ENCODE assay signal across 19 mouse cellular contexts in the genomic region with DNA sequence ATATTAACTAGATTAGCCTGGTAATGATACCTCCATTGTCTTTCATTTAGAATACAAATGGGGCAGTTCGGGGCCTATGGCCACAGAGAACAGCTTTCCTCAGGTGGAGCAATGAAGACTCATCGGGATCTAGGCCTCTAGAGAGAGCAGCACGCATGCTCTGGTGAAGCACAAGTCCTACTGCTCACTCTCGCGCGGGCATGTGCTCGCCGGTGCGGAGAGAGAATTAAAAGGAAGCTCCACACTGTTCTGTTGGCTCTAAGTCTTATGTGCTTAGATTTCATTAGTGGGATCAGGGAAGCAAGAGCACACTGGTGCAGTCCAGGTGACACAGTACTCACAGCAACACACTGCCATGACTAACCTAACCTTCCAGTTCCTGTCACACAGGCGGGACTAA. TPM values are rescaled to one million over a fixed set of nuclear protein-coding genes. Genes with fewer than 3 reads are reported as not detected.
DNase-seq lines count a peak whose midpoint lies in the region; ATAC-seq and TF ChIP-seq lines count a peak whose summit lies in the region.
"Had no signal": no experiment of that assay in that cellular context is flagged by ENCODE, and none has a peak within 500 bp of the region (broad histone marks: within the 10 kb centered on the region; RNA-seq: fewer than 3 reads in every experiment).

No protein-coding gene starts in this region.

- H3K4me3 ChIP-seq in forebrain, embryonic 15.5 days, result no peak overlapping the region
- H3K4me3 ChIP-seq in forebrain, embryonic 16.5 days (replicated peaks; ENCODE audit: low read length), result no peak overlapping the region
- H3K4me3 ChIP-seq in neural tube, embryonic 13.5 days, result no peak overlapping the region
- no peak overlapping the region for H3K4me3 ChIP-seq in hindbrain, postnatal 0 days (ENCODE audit: low read length)
- no peak overlapping the region for H3K4me3 ChIP-seq in liver, embryonic 11.5 days (ENCODE audit: low read depth, low read length)
- H3K4me3 ChIP-seq in limb, embryonic 10.5 days, result no peak overlapping the region
- H3K4me3 ChIP-seq: embryonic facial prominence, embryonic 12.5 days; gastrocnemius, adult 2 months; midbrain, embryonic 12.5 days; myocyte had no signal

- TF ChIP-seq CTCF in hindbrain, postnatal 0 days (IDR thresholded peaks at IDR 0.05; ENCODE audit: low read depth), result no peak

- peaks cover 9% of the 10 kb centered on the region; the same call in 1 of the 2 replicates for H3K4me1 ChIP-seq in forebrain, embryonic 15.5 days
- H3K4me1 ChIP-seq in forebrain, embryonic 16.5 days (replicated peaks; ENCODE audit: control insufficient read depth, insufficient read depth, low read length), result peaks cover 7% of the 10 kb centered on the region; the same call in 1 of the 2 replicates
- H3K4me1 ChIP-seq in neural tube, embryonic 13.5 days (replicated peaks), result peaks cover 29% of the 10 kb centered on the region
- H3K4me1 ChIP-seq in hindbrain, postnatal 0 days (ENCODE audit: insufficient read depth, low read length), result peaks cover 5% of the 10 kb centered on the region; the same call in 1 of the 2 replicates
- H3K4me1 ChIP-seq in liver, embryonic 11.5 days (replicated peaks; ENCODE audit: control insufficient read depth, insufficient read depth, low read length), result no peaks in the 10 kb centered on the region
- H3K4me1 ChIP-seq in limb, embryonic 10.5 days, result no peaks in the 10 kb centered on the region
- H3K4me1 ChIP-seq: embryonic facial prominence, embryonic 12.5 days; midbrain, embryonic 12.5 days had no signal

- ATAC-seq in forebrain, embryonic 15.5 days (replicated peaks), result no peak
- ATAC-seq in forebrain, embryonic 16.5 days, result no peak
- ATAC-seq in neural tube, embryonic 13.5 days (ENCODE audit: low read depth), result 0 out of 2 replicates have a peak, but pooled peaks have one; percentile 19
- 0 out of 2 replicates have a peak, but pooled peaks have one; percentile 43 for ATAC-seq in hindbrain, postnatal 0 days
- ATAC-seq in liver, embryonic 11.5 days (replicated peaks; ENCODE audit: low FRiP score), result no peak
- ATAC-seq: forebrain, postnatal 0 days had no signal

- H3K9me3 ChIP-seq in forebrain, embryonic 15.5 days, result no peaks in the 10 kb centered on the region
- no peaks in the 10 kb centered on the region for H3K9me3 ChIP-seq in forebrain, embryonic 16.5 days (ENCODE audit: control insufficient read depth, low read length)
- no peaks in the 10 kb centered on the region for H3K9me3 ChIP-seq in neural tube, embryonic 13.5 days
- no peaks in the 10 kb centered on the region for H3K9me3 ChIP-seq in hindbrain, postnatal 0 days (ENCODE audit: low read length)
- no peaks in the 10 kb centered on the region for H3K9me3 ChIP-seq in liver, embryonic 11.5 days (ENCODE audit: control insufficient read depth, low read length)
- no peaks in the 10 kb centered on the region for H3K9me3 ChIP-seq in limb, embryonic 10.5 days (replicated peaks)
- H3K9me3 ChIP-seq: embryonic facial prominence, embryonic 12.5 days; midbrain, embryonic 12.5 days had no signal

- H3K36me3 ChIP-seq in forebrain, embryonic 15.5 days, result no peaks in the 10 kb centered on the region
- H3K36me3 ChIP-seq in forebrain, embryonic 16.5 days (ENCODE audit: control insufficient read depth, insufficient read depth), result no peaks in the 10 kb centered on the region
- H3K36me3 ChIP-seq in neural tube, embryonic 13.5 days, result peaks cover 6% of the 10 kb centered on the region
- no peaks in the 10 kb centered on the region for H3K36me3 ChIP-seq in hindbrain, postnatal 0 days (ENCODE audit: insufficient read depth, low read length)
- H3K36me3 ChIP-seq in liver, embryonic 11.5 days (ENCODE audit: control insufficient read depth, insufficient read depth, low read length), result no peaks in the 10 kb centered on the region
- H3K36me3 ChIP-seq in limb, embryonic 10.5 days, result peaks cover 6% of the 10 kb centered on the region; the same call in 1 of the 2 replicates
- H3K36me3 ChIP-seq: midbrain, embryonic 12.5 days had no signal

- 90% methylated on average over 10 of the region's 10 CpGs for WGBS in forebrain, embryonic 15.5 days
- WGBS in forebrain, embryonic 16.5 days, result 84% methylated on average over 10 of the region's 10 CpGs
- WGBS in neural tube, embryonic 13.5 days, result 70% methylated on average over 10 of the region's 10 CpGs
- 56% methylated on average over 10 of the region's 10 CpGs for WGBS in hindbrain, postnatal 0 days
- WGBS in liver, embryonic 11.5 days, result 94% methylated on average over 10 of the region's 10 CpGs
- 94% methylated on average over 10 of the region's 10 CpGs for WGBS in limb, embryonic 10.5 days

- no peak overlapping the region for H3K4me2 ChIP-seq in forebrain, embryonic 15.5 days (replicated peaks)
- no peak overlapping the region for H3K4me2 ChIP-seq in forebrain, embryonic 16.5 days (ENCODE audit: low read length)
- no peak overlapping the region for H3K4me2 ChIP-seq in neural tube, embryonic 13.5 days
- H3K4me2 ChIP-seq in hindbrain, postnatal 0 days (ENCODE audit: low read depth, low read length), result no peak overlapping the region
- no peak overlapping the region for H3K4me2 ChIP-seq in liver, embryonic 11.5 days
- H3K4me2 ChIP-seq: embryonic facial prominence, embryonic 12.5 days; midbrain, embryonic 12.5 days had no signal

- DNase-seq in neural tube, embryonic 10.5 days (ENCODE audit: extremely low spot score, low spot score), result no peak
- DNase-seq in hindbrain, postnatal 0 days (ENCODE audit: low spot score), result peak; percentile 40
- no peak for DNase-seq in liver, embryonic 11.5 days (ENCODE audit: low spot score)
- no peak for DNase-seq in limb, embryonic 10.5 days (ENCODE audit: low spot score)
- no peak for DNase-seq in kidney, adult 9 months
- DNase-seq: forebrain, postnatal 0 days; gastrocnemius, adult 2 months; heart, adult 18-20 months; kidney, adult 2 months; liver; lung, adult 2 months; lung, postnatal 4 days; thymus, postnatal 4 days had no signal

- no peak overlapping the region for H3K9ac ChIP-seq in forebrain, embryonic 15.5 days (replicated peaks)
- no peak overlapping the region for H3K9ac ChIP-seq in forebrain, embryonic 16.5 days (replicated peaks; ENCODE audit: low read depth, low read length)
- no peak overlapping the region for H3K9ac ChIP-seq in neural tube, embryonic 13.5 days
- H3K9ac ChIP-seq in hindbrain, postnatal 0 days (replicated peaks; ENCODE audit: low read length), result no peak overlapping the region
- H3K9ac ChIP-seq in liver, embryonic 11.5 days (ENCODE audit: low read depth, low read length), result no peak overlapping the region
- H3K9ac ChIP-seq: embryonic facial prominence, embryonic 12.5 days; forebrain, postnatal 0 days; midbrain, embryonic 12.5 days had no signal

- 0 out of 2 replicates have a peak overlapping the region, but pooled peaks have one; percentile 12 for H3K27ac ChIP-seq in forebrain, embryonic 15.5 days (replicated peaks)
- no peak overlapping the region for H3K27ac ChIP-seq in forebrain, embryonic 16.5 days (ENCODE audit: low read length)
- H3K27ac ChIP-seq in neural tube, embryonic 13.5 days (replicated peaks), result peak overlapping the region; percentile 64
- no peak overlapping the region; the same call in 1 of the 2 replicates for H3K27ac ChIP-seq in hindbrain, postnatal 0 days
- H3K27ac ChIP-seq in liver, embryonic 11.5 days (ENCODE audit: low read depth, low read length), result no peak overlapping the region
- no peak overlapping the region for H3K27ac ChIP-seq in limb, embryonic 10.5 days
- H3K27ac ChIP-seq: embryonic facial prominence, embryonic 12.5 days; gastrocnemius, adult 2 months; midbrain, embryonic 12.5 days had no signal

- no peaks in the 10 kb centered on the region for H3K27me3 ChIP-seq in forebrain, embryonic 15.5 days
- H3K27me3 ChIP-seq in forebrain, embryonic 16.5 days (replicated peaks; ENCODE audit: control insufficient read depth, insufficient read depth, low read length), result no peaks in the 10 kb centered on the region
- H3K27me3 ChIP-seq in neural tube, embryonic 13.5 days, result no peaks in the 10 kb centered on the region
- no peaks in the 10 kb centered on the region for H3K27me3 ChIP-seq in hindbrain, postnatal 0 days (ENCODE audit: insufficient read depth, low read length)
- no peaks in the 10 kb centered on the region for H3K27me3 ChIP-seq in liver, embryonic 11.5 days (replicated peaks; ENCODE audit: control insufficient read depth, insufficient read depth, low read length)
- no peaks in the 10 kb centered on the region for H3K27me3 ChIP-seq in limb, embryonic 10.5 days (ENCODE audit: low read depth, poor library complexity, severe bottlenecking)
- H3K27me3 ChIP-seq: embryonic facial prominence, embryonic 12.5 days; midbrain, embryonic 12.5 days had no signal

RNA-seq across cellular contexts. Expression of a gene that starts 27.1 kb away (rescaled TPM):
- polyA plus RNA-seq in forebrain, embryonic 15.5 days (2015; fragmentation: Nextera tagmentation; extraction: Ambion mirVana), result 130 and 141 TPM in 2 replicates
- polyA plus RNA-seq in forebrain, embryonic 16.5 days (2015; fragmentation: Nextera tagmentation; extraction: Ambion mirVana), result 119 and 123 TPM in 2 replicates
- polyA plus RNA-seq in neural tube, embryonic 13.5 days (2015; fragmentation: Nextera tagmentation; extraction: Ambion mirVana), result 165 and 175 TPM in 2 replicates
- 127 and 179 TPM in 2 replicates for total RNA-seq in hindbrain, postnatal 0 days (2014; rRNA removed)
- polyA plus RNA-seq in hindbrain, postnatal 0 days (2015; fragmentation: Nextera tagmentation; extraction: Ambion mirVana), result 133 and 145 TPM in 2 replicates
- polyA plus RNA-seq in liver, embryonic 11.5 days (2014; fragmentation: Nextera tagmentation; extraction: Ambion mirVana), result 72.5 and 93.9 TPM in 2 replicates
- 94.3 and 102 TPM in 2 replicates for polyA plus RNA-seq in limb, embryonic 10.5 days (2016; fragmentation: Nextera tagmentation; extraction: Ambion mirVana)

Comparison
In these comparisons a context has a peak if more than half of its experiments do, and no peak if none do; other contexts are left out.
1. H3K27ac ChIP-seq: peak in forebrain, embryonic 15.5 days (single experiment) and neural tube, embryonic 13.5 days (single experiment); none in forebrain, embryonic 16.5 days (single experiment), hindbrain, postnatal 0 days (single experiment), liver, embryonic 11.5 days (single experiment) and limb, embryonic 10.5 days (single experiment).
2. ATAC-seq: peak in neural tube, embryonic 13.5 days (single experiment) and hindbrain, postnatal 0 days (single experiment); none in forebrain, embryonic 15.5 days (single experiment), forebrain, embryonic 16.5 days (single experiment) and liver, embryonic 11.5 days (single experiment).